Mouse (Mus musculus): Measurements from ENCODE around the gene Vti1a. TPM values are rescaled to one million over a fixed set of nuclear protein-coding genes. Genes with fewer than 3 reads are reported as not detected.
A peak's percentile ranks its signal among the peaks of the same experiment; 100 is the strongest.

The Vti1a gene
- polyA plus RNA-seq, 1 experiment from 2014 or later, result 26.7 TPM

DNA sequence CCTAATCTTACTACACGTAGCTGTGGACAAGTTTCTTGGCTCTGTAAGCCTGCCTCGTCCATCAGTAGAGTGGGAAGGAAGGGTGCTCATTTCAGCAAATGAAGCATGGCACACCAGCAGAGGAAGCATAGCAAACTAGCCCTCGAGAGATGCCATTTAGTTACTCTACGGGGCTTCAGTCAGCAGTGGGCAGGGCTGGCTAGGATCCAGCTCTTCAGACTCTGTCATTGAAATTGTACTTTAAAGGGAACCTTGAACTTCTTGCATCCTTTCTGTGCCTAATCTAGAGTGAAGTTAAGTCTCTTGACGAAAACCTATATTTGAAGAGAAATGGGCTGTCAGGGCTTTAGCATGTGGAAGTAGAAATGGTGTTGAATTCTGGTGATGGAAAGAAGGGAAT, 3.4 kb downstream of the Vti1a start:
- Histone ChIP-seq H3K4me1 (replicated peaks; ENCODE audit: control insufficient read depth, insufficient read depth, low read length) (peaks cover 11% of the 10 kb centered on the region), H3K27ac (ENCODE audit: low read length) (no peak overlapping the region), H3K4me2 (ENCODE audit: low read depth, low read length) (no peak overlapping the region), H3K27me3 (ENCODE audit: control insufficient read depth, insufficient read depth, low read depth, low read length) (no peaks in the 10 kb centered on the region), H3K36me3 (ENCODE audit: control insufficient read depth, insufficient read depth, low read length) (no peaks in the 10 kb centered on the region), H3K9me3 (ENCODE audit: control insufficient read depth, low read length) (no peaks in the 10 kb centered on the region), H3K9ac (ENCODE audit: low read length) (no peak overlapping the region), H3K4me3 (ENCODE audit: low read length) (no peak overlapping the region)
- ATAC-seq (ENCODE audit: low read depth), result no peak
- WGBS, result 63% methylated on average over 5 of the region's 5 CpGs

DNA sequence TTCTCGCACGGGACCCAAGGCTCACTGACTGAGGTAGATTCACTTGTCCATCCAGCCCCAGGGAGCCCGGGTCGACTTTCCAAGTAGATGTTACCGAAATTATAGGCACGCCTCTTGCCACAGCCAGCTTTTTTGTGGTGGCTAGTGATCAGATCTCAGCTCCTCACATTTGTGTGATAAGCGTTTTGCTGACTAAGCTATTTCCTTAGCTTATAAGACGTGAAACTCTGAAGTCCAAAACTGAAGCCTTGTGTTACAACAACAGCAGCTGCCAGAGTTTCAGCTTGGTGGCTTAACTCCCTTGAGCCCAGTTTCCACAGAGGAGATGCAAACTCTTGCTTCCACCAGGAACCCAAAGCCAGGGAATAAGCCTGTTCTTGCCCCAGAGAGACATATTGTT, 6.5 kb downstream of the Vti1a start:
- Histone ChIP-seq H3K27ac (ENCODE audit: low read length) (no peak overlapping the region), H3K36me3 (ENCODE audit: control insufficient read depth, insufficient read depth, low read length) (no peaks in the 10 kb centered on the region), H3K4me2 (ENCODE audit: low read depth, low read length) (no peak overlapping the region), H3K4me3 (ENCODE audit: low read length) (no peak overlapping the region), H3K27me3 (ENCODE audit: control insufficient read depth, insufficient read depth, low read depth, low read length) (no peaks in the 10 kb centered on the region), H3K4me1 (replicated peaks; ENCODE audit: control insufficient read depth, insufficient read depth, low read length) (no peaks in the 10 kb centered on the region), H3K9me3 (ENCODE audit: control insufficient read depth, low read length) (no peaks in the 10 kb centered on the region), H3K9ac (ENCODE audit: low read length) (no peak overlapping the region)
- 86% methylated on average over 8 of the region's 8 CpGs for WGBS
- ATAC-seq (ENCODE audit: low read depth), result no peak

DNA sequence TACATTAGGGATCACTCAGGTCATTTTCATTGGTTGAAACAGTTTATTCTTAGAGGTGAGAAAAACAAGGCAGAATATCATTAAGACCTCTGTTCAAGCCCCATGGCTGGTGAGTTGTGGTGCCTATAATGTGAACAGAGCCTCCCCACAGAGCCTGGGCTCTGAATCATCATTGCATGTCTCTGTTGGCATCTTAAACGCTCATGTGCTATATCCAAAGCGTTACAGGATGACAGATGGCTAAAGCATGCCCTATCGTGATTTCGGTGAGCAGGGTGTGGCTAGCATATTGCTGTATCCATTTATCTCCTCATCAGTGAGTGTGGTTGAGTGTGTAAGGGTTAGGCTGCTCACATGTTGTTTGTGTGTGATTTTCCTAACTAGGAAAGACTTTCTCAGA, 11.4 kb downstream of the Vti1a start:
- H3K4me2 ChIP-seq (ENCODE audit: low read depth, low read length), result no peak overlapping the region
- no peaks in the 10 kb centered on the region for H3K27me3 ChIP-seq (ENCODE audit: control insufficient read depth, insufficient read depth, low read depth, low read length)
- H3K36me3 ChIP-seq (ENCODE audit: control insufficient read depth, insufficient read depth, low read length), result peaks cover 6% of the 10 kb centered on the region
- WGBS, result 83% methylated on average over 4 of the region's 4 CpGs
- H3K9me3 ChIP-seq (ENCODE audit: control insufficient read depth, low read length), result no peaks in the 10 kb centered on the region
- H3K4me1 ChIP-seq (replicated peaks; ENCODE audit: control insufficient read depth, insufficient read depth, low read length), result no peaks in the 10 kb centered on the region
- no peak overlapping the region for H3K4me3 ChIP-seq (ENCODE audit: low read length)
- no peak for ATAC-seq (ENCODE audit: low read depth)
- H3K9ac ChIP-seq (ENCODE audit: low read length), result no peak overlapping the region
- no peak overlapping the region for H3K27ac ChIP-seq (ENCODE audit: low read length)

DNA sequence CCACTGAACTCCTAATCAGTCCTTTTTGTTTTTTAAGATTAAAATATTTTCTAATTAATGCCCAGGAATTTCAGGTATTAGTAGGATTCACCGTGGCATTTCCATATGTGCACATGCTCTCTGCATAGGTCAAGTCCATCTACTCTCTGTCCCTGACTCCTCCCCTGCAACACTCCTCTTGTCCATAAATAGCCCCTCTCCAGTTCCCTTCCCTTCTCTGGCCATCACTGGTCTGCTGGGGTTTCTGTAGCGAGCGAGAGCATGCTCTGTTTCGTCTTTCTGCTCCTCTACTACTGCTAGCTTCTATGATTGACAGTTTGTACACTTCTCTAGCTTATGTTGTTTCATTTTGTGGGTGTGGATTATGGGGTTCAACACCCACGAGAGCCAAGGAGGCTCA, 15.7 kb downstream of the Vti1a start:
- H3K36me3 ChIP-seq (ENCODE audit: control insufficient read depth, insufficient read depth, low read length), result peaks cover 6% of the 10 kb centered on the region
- H3K27ac ChIP-seq (ENCODE audit: low read length), result no peak overlapping the region
- H3K27me3 ChIP-seq (ENCODE audit: control insufficient read depth, insufficient read depth, low read depth, low read length), result no peaks in the 10 kb centered on the region
- H3K4me2 ChIP-seq (ENCODE audit: low read depth, low read length), result no peak overlapping the region
- ATAC-seq (ENCODE audit: low read depth), result no peak
- no peak overlapping the region for H3K9ac ChIP-seq (ENCODE audit: low read length)
- no peaks in the 10 kb centered on the region for H3K4me1 ChIP-seq (replicated peaks; ENCODE audit: control insufficient read depth, insufficient read depth, low read length)
- H3K4me3 ChIP-seq (ENCODE audit: low read length), result no peak overlapping the region
- H3K9me3 ChIP-seq (ENCODE audit: control insufficient read depth, low read length), result no peaks in the 10 kb centered on the region
- WGBS, result 86% methylated on average over 5 of the region's 5 CpGs

DNA sequence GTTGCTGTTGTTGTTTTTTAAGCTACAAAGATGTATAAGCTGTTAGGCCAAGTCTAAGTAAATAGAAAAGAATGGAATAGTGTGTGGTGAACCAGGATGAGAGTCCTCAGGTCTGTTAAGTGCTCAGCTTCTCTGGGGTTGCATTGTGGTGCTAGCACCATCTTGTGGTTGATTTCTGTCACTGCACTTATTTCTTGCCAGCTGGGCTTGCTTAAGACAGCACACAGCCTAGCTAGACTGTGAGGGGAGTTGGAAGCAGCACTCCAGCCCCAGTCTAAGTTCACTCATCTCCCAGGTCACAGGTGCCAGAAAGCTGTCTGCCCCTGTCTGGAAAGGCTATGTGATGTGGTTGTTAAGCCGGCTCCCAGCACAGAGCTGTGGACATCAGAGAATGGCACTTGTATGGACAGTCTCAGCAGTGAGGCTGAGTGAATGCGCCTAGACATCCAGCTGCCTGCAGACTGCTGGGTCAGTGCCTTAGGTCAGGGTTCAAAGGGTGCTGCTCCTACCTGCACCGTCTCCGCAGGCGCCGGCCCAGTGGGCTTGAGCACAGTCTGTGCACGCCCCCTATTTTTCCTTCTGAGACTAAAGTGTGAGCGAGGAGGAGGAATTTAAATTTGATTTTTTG, 16.7 kb downstream of the Vti1a start:
- Histone ChIP-seq H3K36me3 (ENCODE audit: control insufficient read depth, insufficient read depth, low read length) (peaks cover 6% of the 10 kb centered on the region), H3K4me3 (ENCODE audit: low read length) (no peak overlapping the region), H3K27ac (ENCODE audit: low read length) (no peak overlapping the region), H3K9ac (ENCODE audit: low read length) (no peak overlapping the region), H3K4me1 (replicated peaks; ENCODE audit: control insufficient read depth, insufficient read depth, low read length) (no peaks in the 10 kb centered on the region), H3K4me2 (ENCODE audit: low read depth, low read length) (no peak overlapping the region), H3K27me3 (ENCODE audit: control insufficient read depth, insufficient read depth, low read depth, low read length) (no peaks in the 10 kb centered on the region), H3K9me3 (ENCODE audit: control insufficient read depth, low read length) (no peaks in the 10 kb centered on the region)
- ATAC-seq (ENCODE audit: low read depth), result peak; percentile 71
- WGBS, result 89% methylated on average over 8 of the region's 8 CpGs

DNA sequence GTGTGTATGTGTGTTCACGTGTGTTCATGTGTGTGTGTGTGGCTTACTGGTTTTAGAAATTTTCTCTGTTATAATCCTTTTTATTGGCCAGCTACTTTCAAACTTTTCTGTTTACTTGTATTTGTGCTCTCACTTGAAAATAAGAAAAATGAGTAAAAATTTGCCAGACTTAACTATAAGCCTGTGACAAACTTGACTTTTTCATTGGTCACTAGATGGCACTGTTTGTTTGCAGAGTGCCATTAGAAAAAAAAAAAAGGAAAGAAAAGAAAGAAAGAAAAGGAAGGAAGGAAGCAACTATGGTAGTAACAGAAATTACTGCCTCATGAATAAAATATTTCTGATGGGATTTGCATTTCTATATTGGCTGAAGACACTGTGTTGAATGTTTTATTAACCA, 19.8 kb downstream of the Vti1a start:
- ATAC-seq (ENCODE audit: low read depth), result no peak
- WGBS, result 91% methylated on average over 1 of the region's 1 CpGs
- no peaks in the 10 kb centered on the region for H3K27me3 ChIP-seq (ENCODE audit: control insufficient read depth, insufficient read depth, low read depth, low read length)
- no peaks in the 10 kb centered on the region for H3K36me3 ChIP-seq (ENCODE audit: control insufficient read depth, insufficient read depth, low read length)
- H3K9ac ChIP-seq (ENCODE audit: low read length), result no peak overlapping the region
- no peak overlapping the region for H3K4me3 ChIP-seq (ENCODE audit: low read length)
- no peaks in the 10 kb centered on the region for H3K9me3 ChIP-seq (ENCODE audit: control insufficient read depth, low read length)
- H3K4me1 ChIP-seq (replicated peaks; ENCODE audit: control insufficient read depth, insufficient read depth, low read length), result no peaks in the 10 kb centered on the region
- no peak overlapping the region for H3K27ac ChIP-seq (ENCODE audit: low read length)
- no peak overlapping the region for H3K4me2 ChIP-seq (ENCODE audit: low read depth, low read length)

DNA sequence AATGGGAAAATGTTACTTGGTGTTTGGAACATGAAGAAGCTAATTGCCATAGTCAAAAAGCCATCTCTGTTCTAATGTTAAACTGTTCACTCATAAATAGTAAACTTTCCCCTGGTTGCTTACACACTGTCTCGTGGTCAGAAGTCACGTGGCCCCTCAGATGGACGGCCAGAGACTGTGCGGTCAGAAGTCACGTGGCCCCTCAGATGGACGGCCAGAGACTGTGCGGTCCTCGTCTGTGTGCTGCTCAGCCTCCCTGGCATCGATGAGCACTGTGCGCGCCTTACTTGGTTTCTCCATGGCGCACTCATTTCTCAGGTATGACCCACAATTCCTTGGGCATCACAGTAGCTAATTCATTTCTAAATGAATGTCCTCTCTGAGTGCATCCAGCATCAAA, 20.3 kb downstream of the Vti1a start:
- Histone ChIP-seq H3K9ac (ENCODE audit: low read length) (no peak overlapping the region), H3K4me1 (replicated peaks; ENCODE audit: control insufficient read depth, insufficient read depth, low read length) (no peaks in the 10 kb centered on the region), H3K36me3 (ENCODE audit: control insufficient read depth, insufficient read depth, low read length) (no peaks in the 10 kb centered on the region), H3K27ac (ENCODE audit: low read length) (no peak overlapping the region), H3K9me3 (ENCODE audit: control insufficient read depth, low read length) (no peaks in the 10 kb centered on the region), H3K4me3 (ENCODE audit: low read length) (no peak overlapping the region), H3K27me3 (ENCODE audit: control insufficient read depth, insufficient read depth, low read depth, low read length) (no peaks in the 10 kb centered on the region), H3K4me2 (ENCODE audit: low read depth, low read length) (no peak overlapping the region)
- 69% methylated on average over 12 of the region's 12 CpGs for whole genome bisulfite sequencing
- peak; percentile 74 for ATAC-seq (ENCODE audit: low read depth)

DNA sequence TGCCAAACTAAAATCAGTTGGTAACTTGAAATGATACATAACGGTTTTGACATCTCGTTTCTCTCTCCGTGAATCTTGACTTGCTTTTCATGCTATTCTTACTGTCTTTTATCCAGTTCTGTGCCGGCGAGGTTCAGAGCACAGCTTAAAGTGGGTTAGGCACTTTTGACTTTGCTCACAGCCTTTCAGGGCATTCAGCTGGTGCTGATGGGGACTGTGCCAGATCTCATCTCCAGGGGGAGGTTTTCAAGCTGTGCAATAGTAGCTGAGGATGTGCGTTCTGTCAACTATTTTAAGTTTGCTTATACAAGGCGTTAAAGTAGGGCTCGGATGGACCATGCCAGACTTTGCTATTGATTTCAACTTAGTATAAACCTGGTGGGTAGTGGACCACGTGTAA, 21.0 kb downstream of the Vti1a start:
- H3K4me3 ChIP-seq (ENCODE audit: low read length), result no peak overlapping the region
- WGBS, result 73% methylated on average over 9 of the region's 9 CpGs
- H3K4me2 ChIP-seq (ENCODE audit: low read depth, low read length), result no peak overlapping the region
- H3K36me3 ChIP-seq (ENCODE audit: control insufficient read depth, insufficient read depth, low read length), result no peaks in the 10 kb centered on the region
- no peak for ATAC-seq (ENCODE audit: low read depth)
- H3K27ac ChIP-seq (ENCODE audit: low read length), result no peak overlapping the region
- H3K9me3 ChIP-seq (ENCODE audit: control insufficient read depth, low read length), result no peaks in the 10 kb centered on the region
- H3K4me1 ChIP-seq (replicated peaks; ENCODE audit: control insufficient read depth, insufficient read depth, low read length), result no peaks in the 10 kb centered on the region
- H3K9ac ChIP-seq (ENCODE audit: low read length), result no peak overlapping the region
- H3K27me3 ChIP-seq (ENCODE audit: control insufficient read depth, insufficient read depth, low read depth, low read length), result no peaks in the 10 kb centered on the region

DNA sequence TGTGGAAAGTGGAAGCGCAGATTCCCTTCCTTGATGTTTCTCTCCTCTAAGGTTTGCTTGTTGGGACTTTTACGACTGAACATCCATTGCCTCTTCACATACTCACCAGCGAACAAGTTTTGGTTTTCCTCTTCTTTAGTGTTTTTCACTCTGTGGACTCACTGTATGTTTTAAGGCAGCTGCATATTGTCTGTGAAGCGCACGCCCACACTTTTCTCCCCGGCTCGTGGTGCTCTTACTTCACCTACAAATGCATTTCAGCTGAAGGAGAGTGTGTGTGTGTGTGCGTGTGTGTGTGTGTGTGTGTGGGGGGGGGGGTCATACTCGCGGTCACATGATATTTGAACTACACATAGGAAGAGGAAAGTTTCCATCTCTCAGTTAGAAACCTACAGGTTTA, 21.6 kb downstream of the Vti1a start:
- Histone ChIP-seq H3K36me3 (ENCODE audit: control insufficient read depth, insufficient read depth, low read length) (no peaks in the 10 kb centered on the region), H3K4me1 (replicated peaks; ENCODE audit: control insufficient read depth, insufficient read depth, low read length) (no peaks in the 10 kb centered on the region), H3K4me2 (ENCODE audit: low read depth, low read length) (no peak overlapping the region), H3K27me3 (ENCODE audit: control insufficient read depth, insufficient read depth, low read depth, low read length) (no peaks in the 10 kb centered on the region), H3K9me3 (ENCODE audit: control insufficient read depth, low read length) (no peaks in the 10 kb centered on the region), H3K27ac (ENCODE audit: low read length) (no peak overlapping the region), H3K9ac (ENCODE audit: low read length) (no peak overlapping the region), H3K4me3 (ENCODE audit: low read length) (no peak overlapping the region)
- WGBS, result 84% methylated on average over 10 of the region's 10 CpGs
- no peak for ATAC-seq (ENCODE audit: low read depth)

DNA sequence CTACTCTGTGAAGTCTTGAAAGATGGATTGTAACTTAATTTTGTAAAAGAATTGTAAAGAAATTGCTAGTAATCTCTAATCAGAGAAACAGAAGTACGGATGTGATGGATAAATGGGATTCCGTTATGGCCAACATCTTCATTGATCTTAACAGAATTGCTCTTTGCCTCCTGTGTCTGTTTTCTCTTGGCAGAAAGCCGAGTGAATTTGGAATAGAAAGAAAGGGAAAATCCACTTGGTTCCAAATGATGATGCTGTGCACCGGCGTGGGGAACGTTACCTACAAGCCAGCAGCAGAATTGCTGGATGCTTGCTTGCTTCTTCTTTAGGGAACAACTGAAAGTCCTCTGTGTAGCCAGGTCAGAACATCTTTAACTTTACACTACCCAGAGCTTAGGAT, 24.4 kb downstream of the Vti1a start:
- Histone ChIP-seq H3K4me2 (ENCODE audit: low read depth, low read length) (no peak overlapping the region), H3K4me3 (ENCODE audit: low read length) (no peak overlapping the region), H3K9ac (ENCODE audit: low read length) (no peak overlapping the region), H3K36me3 (ENCODE audit: control insufficient read depth, insufficient read depth, low read length) (no peaks in the 10 kb centered on the region), H3K9me3 (ENCODE audit: control insufficient read depth, low read length) (no peaks in the 10 kb centered on the region), H3K27ac (ENCODE audit: low read length) (no peak overlapping the region), H3K27me3 (ENCODE audit: control insufficient read depth, insufficient read depth, low read depth, low read length) (no peaks in the 10 kb centered on the region), H3K4me1 (replicated peaks; ENCODE audit: control insufficient read depth, insufficient read depth, low read length) (no peaks in the 10 kb centered on the region)
- 88% methylated on average over 6 of the region's 6 CpGs for WGBS
- no peak for ATAC-seq (ENCODE audit: low read depth)
